Mouse (Mus musculus): Measurements from ENCODE around the gene Hmgcl. TPM values are rescaled to one million over a fixed set of nuclear protein-coding genes. Genes with fewer than 3 reads are reported as not detected.

Hmgcl gene
- polyA plus RNA-seq, 1 experiment from 2014 or later: 81.7 TPM

DNA sequence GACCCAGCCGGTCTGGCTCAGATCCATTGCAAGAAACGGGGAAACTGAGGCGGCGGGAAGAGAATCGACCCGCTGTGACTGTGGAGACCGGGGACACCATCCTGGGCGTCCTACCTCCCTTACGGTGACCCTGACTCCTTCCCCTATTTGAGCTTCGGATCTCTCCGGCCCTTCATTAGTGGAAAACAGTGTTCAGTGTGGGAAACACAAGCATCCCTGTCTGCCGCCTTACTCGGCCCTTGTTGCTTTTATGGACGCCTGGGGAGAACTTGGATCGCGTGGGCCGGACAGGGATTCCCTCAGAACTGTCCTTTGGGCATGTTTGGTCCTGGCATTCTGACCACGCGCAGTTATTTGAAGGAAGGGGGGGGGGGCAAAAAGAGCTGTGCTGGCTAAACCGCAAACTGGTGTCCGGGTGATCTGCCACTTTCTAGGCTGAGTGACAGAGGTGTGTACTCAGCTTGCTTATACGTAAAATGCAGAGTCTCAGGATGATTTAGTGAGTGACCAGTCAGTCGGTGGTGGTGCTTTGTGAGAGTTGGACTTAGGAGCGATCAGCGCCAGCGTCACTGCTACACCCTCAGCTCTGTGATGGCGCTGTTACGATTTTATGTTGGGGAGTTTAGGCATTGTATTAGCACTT lies 532 bp downstream of the Hmgcl start:
- no peaks in the 10 kb centered on the region for H3K27me3 ChIP-seq (replicated peaks; ENCODE audit: control insufficient read depth, insufficient read depth, low read length)
- H3K4me1 ChIP-seq (ENCODE audit: control insufficient read depth, insufficient read depth, low read length): peaks cover 11% of the 10 kb centered on the region; the same call in 1 of the 2 replicates
- DNase-seq (ENCODE audit: low spot score) (peak; percentile 15), ATAC-seq (ENCODE audit: low read depth) (peak; percentile 12)
- H3K36me3 ChIP-seq (ENCODE audit: control insufficient read depth, insufficient read depth, low read length): peaks cover 11% of the 10 kb centered on the region
- H3K9me3 ChIP-seq (ENCODE audit: control insufficient read depth, low read length): no peaks in the 10 kb centered on the region
- peak overlapping the region; percentile 80 for H3K4me2 ChIP-seq (ENCODE audit: low read depth, low read length)
- peak overlapping the region; percentile 84 for H3K4me3 ChIP-seq (ENCODE audit: low read depth, low read length)
- peak overlapping the region; percentile 78 for H3K9ac ChIP-seq (ENCODE audit: low read depth, low read length)
- WGBS: 1% methylated on average over 27 of the region's 28 CpGs
- H3K27ac ChIP-seq (replicated peaks; ENCODE audit: low read depth, low read length): peak overlapping the region; percentile 66

DNA sequence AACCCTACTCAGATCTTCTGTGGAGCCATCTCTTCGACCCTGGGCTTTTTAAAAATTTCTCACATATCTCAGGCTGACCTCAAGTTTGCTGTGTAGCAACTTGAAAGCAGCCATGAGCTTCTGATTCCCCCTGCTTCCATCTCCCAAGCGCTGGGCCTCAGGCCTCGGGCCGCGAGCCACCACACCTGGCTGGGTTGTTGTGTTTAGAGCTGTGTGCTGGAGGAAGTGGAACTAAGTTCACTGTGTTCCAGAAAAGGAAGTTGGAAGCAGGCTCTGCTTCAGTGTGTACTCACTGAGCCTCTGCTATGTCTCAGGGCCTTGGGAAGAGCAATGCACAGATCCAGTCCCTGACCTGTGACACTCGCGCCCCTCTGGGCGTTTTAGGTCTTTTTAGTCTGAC lies 1.9 kb downstream of the Hmgcl start:
- H3K4me3 ChIP-seq (ENCODE audit: low read depth, low read length): no peak overlapping the region
- no peak overlapping the region for H3K27ac ChIP-seq (replicated peaks; ENCODE audit: low read depth, low read length)
- ATAC-seq (ENCODE audit: low read depth) (no peak), DNase-seq (ENCODE audit: low spot score) (no peak)
- no peaks in the 10 kb centered on the region for H3K27me3 ChIP-seq (replicated peaks; ENCODE audit: control insufficient read depth, insufficient read depth, low read length)
- H3K36me3 ChIP-seq (ENCODE audit: control insufficient read depth, insufficient read depth, low read length): peaks cover 19% of the 10 kb centered on the region
- H3K9me3 ChIP-seq (ENCODE audit: control insufficient read depth, low read length): no peaks in the 10 kb centered on the region
- H3K4me1 ChIP-seq (ENCODE audit: control insufficient read depth, insufficient read depth, low read length): peaks cover 11% of the 10 kb centered on the region; the same call in 1 of the 2 replicates
- 91% methylated on average over 8 of the region's 8 CpGs for WGBS
- H3K4me2 ChIP-seq (ENCODE audit: low read depth, low read length): no peak overlapping the region
- H3K9ac ChIP-seq (ENCODE audit: low read depth, low read length): peak overlapping the region; percentile 19; the same call in 1 of the 2 replicates

DNA sequence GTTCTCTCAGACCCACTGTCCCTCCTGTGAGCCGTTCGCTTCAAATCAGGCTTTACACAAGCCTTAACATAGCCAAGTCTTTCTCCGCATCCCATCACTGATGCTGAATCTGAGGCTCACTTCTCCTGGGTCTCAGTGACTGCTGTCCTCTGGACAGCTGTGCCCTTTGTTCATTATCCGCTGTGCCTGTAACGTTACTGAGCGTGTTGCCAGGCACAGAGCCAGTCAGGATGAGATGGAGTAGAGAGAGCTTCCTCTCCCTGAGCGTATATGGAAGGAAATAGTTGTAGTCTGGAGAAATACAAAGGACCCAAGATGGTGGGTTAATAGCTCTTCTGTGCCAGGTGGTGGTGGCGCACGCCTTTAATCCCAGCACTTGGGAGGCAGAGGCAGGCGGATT lies 3.2 kb downstream of the Hmgcl start:
- Histone ChIP-seq H3K9ac (ENCODE audit: low read depth, low read length) (no peak overlapping the region), H3K27me3 (replicated peaks; ENCODE audit: control insufficient read depth, insufficient read depth, low read length) (no peaks in the 10 kb centered on the region), H3K4me1 (ENCODE audit: control insufficient read depth, insufficient read depth, low read length) (peaks cover 8% of the 10 kb centered on the region; the same call in 1 of the 2 replicates), H3K4me2 (ENCODE audit: low read depth, low read length) (no peak overlapping the region), H3K4me3 (ENCODE audit: low read depth, low read length) (no peak overlapping the region), H3K9me3 (ENCODE audit: control insufficient read depth, low read length) (no peaks in the 10 kb centered on the region), H3K27ac (replicated peaks; ENCODE audit: low read depth, low read length) (no peak overlapping the region), H3K36me3 (ENCODE audit: control insufficient read depth, insufficient read depth, low read length) (peaks cover 19% of the 10 kb centered on the region)
- DNase-seq (ENCODE audit: low spot score) (no peak), ATAC-seq (ENCODE audit: low read depth) (no peak)
- WGBS: 87% methylated on average over 10 of the region's 10 CpGs

DNA sequence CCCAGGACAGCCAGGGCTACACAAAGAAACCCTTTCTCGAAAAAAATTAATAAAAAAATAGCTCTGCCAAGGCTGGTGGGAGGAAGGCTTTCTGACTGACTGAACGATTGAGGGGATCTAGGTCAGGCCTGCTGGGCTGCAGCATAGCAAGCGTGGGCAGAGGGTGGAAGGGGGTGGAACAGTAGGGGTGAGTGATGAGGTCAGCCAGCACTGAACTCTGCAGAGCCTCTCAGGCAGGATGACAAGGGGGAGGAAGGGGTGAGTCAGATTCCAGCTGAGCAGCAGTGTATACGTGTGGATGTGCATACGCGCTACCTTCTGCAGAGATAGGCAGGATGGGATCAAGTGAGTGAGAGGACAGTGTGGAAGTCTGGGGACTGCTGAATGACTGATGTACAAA lies 3.7 kb downstream of the Hmgcl start:
- H3K27ac ChIP-seq (replicated peaks; ENCODE audit: low read depth, low read length): no peak overlapping the region
- no peaks in the 10 kb centered on the region for H3K27me3 ChIP-seq (replicated peaks; ENCODE audit: control insufficient read depth, insufficient read depth, low read length)
- WGBS: 65% methylated on average over 6 of the region's 6 CpGs
- H3K4me1 ChIP-seq (ENCODE audit: control insufficient read depth, insufficient read depth, low read length): peaks cover 8% of the 10 kb centered on the region; the same call in 1 of the 2 replicates
- 0 out of 2 replicates have a peak overlapping the region, but pooled peaks have one; percentile 10 for H3K9ac ChIP-seq (ENCODE audit: low read depth, low read length)
- ATAC-seq (ENCODE audit: low read depth) (no peak; the same call in 1 of the 2 replicates), DNase-seq (ENCODE audit: low spot score) (peak; percentile 32)
- H3K4me3 ChIP-seq (ENCODE audit: low read depth, low read length): no peak overlapping the region
- H3K9me3 ChIP-seq (ENCODE audit: control insufficient read depth, low read length): no peaks in the 10 kb centered on the region
- H3K36me3 ChIP-seq (ENCODE audit: control insufficient read depth, insufficient read depth, low read length): peaks cover 22% of the 10 kb centered on the region
- H3K4me2 ChIP-seq (ENCODE audit: low read depth, low read length): no peak overlapping the region

DNA sequence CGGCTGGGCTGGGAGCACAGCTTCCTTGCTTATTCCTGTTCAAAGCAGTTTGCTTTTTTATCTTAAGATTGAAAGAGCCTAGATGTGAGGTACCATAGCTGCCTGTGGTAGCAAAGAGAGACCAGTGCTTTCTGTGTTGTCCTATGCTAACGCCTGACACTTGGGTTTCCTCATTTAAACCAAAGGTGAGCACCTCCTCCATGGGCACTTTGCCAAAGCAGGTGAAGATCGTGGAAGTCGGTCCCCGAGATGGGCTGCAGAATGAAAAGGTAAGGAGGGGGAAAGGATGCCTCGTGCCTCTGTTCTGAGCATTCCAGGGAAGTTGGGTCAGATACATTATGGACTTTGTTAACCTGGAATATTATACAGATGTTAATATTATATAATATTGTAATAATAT lies 4.1 kb downstream of the Hmgcl start:
- Histone ChIP-seq H3K27ac (replicated peaks; ENCODE audit: low read depth, low read length) (no peak overlapping the region), H3K4me2 (ENCODE audit: low read depth, low read length) (no peak overlapping the region), H3K36me3 (ENCODE audit: control insufficient read depth, insufficient read depth, low read length) (peaks cover 25% of the 10 kb centered on the region), H3K4me1 (ENCODE audit: control insufficient read depth, insufficient read depth, low read length) (peaks cover 8% of the 10 kb centered on the region; the same call in 1 of the 2 replicates), H3K4me3 (ENCODE audit: low read depth, low read length) (no peak overlapping the region), H3K9ac (ENCODE audit: low read depth, low read length) (no peak overlapping the region), H3K9me3 (ENCODE audit: control insufficient read depth, low read length) (no peaks in the 10 kb centered on the region), H3K27me3 (replicated peaks; ENCODE audit: control insufficient read depth, insufficient read depth, low read length) (no peaks in the 10 kb centered on the region)
- DNase-seq (ENCODE audit: low spot score): no peak
- no peak for ATAC-seq (ENCODE audit: low read depth)
- 85% methylated on average over 6 of the region's 6 CpGs for WGBS

DNA sequence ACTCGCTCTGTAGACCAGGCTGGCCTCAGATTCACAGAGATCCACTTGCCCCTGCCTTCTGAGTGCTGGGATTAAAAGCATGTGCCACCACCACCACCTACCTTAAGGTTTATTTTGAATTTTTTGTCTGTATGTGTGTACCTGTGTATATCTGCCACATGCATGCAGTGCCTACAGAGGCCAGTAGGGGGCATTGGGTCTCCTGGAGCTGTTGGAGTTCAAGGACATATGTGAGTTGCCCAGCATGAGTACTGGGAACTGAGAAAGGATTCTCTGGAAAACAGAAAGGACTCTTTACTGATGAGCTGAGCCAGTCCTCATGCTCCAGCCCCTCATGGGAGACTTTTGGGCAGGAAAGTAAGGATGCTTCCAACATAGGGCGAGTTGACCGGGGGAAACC lies 5.3 kb downstream of the Hmgcl start:
- 94% methylated on average over 3 of the region's 3 CpGs for WGBS

DNA sequence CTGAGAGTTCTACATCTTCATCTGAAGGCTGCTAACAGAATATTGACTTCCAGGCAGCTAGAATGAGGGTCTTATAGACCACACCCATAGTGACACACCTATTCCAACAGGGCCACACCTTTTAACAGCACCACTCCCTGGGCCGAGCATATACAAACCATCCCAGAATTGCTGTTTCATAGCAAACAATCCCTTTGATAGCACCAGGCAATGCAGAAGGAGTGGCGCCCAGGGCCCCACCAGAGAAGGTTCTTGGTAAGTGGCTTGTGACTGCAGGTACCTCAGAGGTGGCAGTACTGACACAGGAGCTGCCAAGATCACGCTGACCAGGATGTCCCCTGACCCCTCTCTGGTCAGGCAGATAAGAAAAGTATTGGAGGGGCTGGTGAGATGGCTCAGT lies 6.9 kb downstream of the Hmgcl start:
- H3K27me3 ChIP-seq (replicated peaks; ENCODE audit: control insufficient read depth, insufficient read depth, low read length): no peaks in the 10 kb centered on the region
- H3K4me1 ChIP-seq (ENCODE audit: control insufficient read depth, insufficient read depth, low read length): 0 out of 2 replicates have a peak, but pooled peaks cover under 1% of the 10 kb centered on the region
- 94% methylated on average over 3 of the region's 3 CpGs for WGBS
- H3K9me3 ChIP-seq (ENCODE audit: control insufficient read depth, low read length): no peaks in the 10 kb centered on the region
- H3K36me3 ChIP-seq (ENCODE audit: control insufficient read depth, insufficient read depth, low read length): peaks cover 43% of the 10 kb centered on the region
- DNase-seq (ENCODE audit: low spot score): no peak
- H3K27ac ChIP-seq (replicated peaks; ENCODE audit: low read depth, low read length): no peak overlapping the region
- no peak overlapping the region for H3K9ac ChIP-seq (ENCODE audit: low read depth, low read length)
- ATAC-seq (ENCODE audit: low read depth): no peak
- H3K4me3 ChIP-seq (ENCODE audit: low read depth, low read length): no peak overlapping the region
- H3K4me2 ChIP-seq (ENCODE audit: low read depth, low read length): no peak overlapping the region

More for the DNA sequence above, 5.3 kb downstream of the Hmgcl start:
- H3K4me1 ChIP-seq (ENCODE audit: control insufficient read depth, insufficient read depth, low read length): 0 out of 2 replicates have a peak, but pooled peaks cover 8% of the 10 kb centered on the region
- ATAC-seq (ENCODE audit: low read depth): no peak
- H3K36me3 ChIP-seq (ENCODE audit: control insufficient read depth, insufficient read depth, low read length): peaks cover 33% of the 10 kb centered on the region
- DNase-seq (ENCODE audit: low spot score): no peak
- H3K4me3 ChIP-seq (ENCODE audit: low read depth, low read length): no peak overlapping the region
- no peak overlapping the region for H3K9ac ChIP-seq (ENCODE audit: low read depth, low read length)
- no peaks in the 10 kb centered on the region for H3K27me3 ChIP-seq (replicated peaks; ENCODE audit: control insufficient read depth, insufficient read depth, low read length)
- H3K9me3 ChIP-seq (ENCODE audit: control insufficient read depth, low read length): no peaks in the 10 kb centered on the region
- H3K4me2 ChIP-seq (ENCODE audit: low read depth, low read length): no peak overlapping the region
- no peak overlapping the region for H3K27ac ChIP-seq (replicated peaks; ENCODE audit: low read depth, low read length)

DNA sequence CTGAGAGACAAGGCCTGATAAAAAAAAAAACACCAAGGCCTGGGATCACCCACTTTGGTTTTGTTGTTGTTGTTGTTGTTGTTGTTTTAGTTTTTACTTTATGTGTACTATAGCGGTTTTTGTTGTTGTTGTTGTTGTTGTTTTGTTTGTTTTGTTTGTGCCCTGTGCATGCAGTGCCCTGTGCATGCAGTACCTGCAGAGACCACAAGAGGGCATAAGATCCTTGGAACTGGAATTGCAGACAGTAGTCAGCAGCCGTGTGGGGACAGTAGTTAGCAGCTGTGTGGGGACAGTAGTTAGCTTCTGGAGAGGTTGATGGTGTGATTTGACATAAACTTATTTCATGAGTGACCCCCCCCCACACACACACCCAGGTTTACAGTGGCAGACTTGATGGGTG lies 8.0 kb downstream of the Hmgcl start:
- Histone ChIP-seq H3K27me3 (replicated peaks; ENCODE audit: control insufficient read depth, insufficient read depth, low read length) (no peaks in the 10 kb centered on the region), H3K36me3 (ENCODE audit: control insufficient read depth, insufficient read depth, low read length) (peaks cover 53% of the 10 kb centered on the region), H3K4me2 (ENCODE audit: low read depth, low read length) (no peak overlapping the region), H3K9ac (ENCODE audit: low read depth, low read length) (no peak overlapping the region), H3K4me1 (ENCODE audit: control insufficient read depth, insufficient read depth, low read length) (no peaks in the 10 kb centered on the region), H3K27ac (replicated peaks; ENCODE audit: low read depth, low read length) (no peak overlapping the region), H3K4me3 (ENCODE audit: low read depth, low read length) (no peak overlapping the region), H3K9me3 (ENCODE audit: control insufficient read depth, low read length) (no peaks in the 10 kb centered on the region)
- ATAC-seq (ENCODE audit: low read depth): 0 out of 2 replicates have a peak, but pooled peaks have one; percentile 51
- WGBS: 13% methylated on average over 2 of the region's 2 CpGs
- DNase-seq (ENCODE audit: low spot score): peak; percentile 69

DNA sequence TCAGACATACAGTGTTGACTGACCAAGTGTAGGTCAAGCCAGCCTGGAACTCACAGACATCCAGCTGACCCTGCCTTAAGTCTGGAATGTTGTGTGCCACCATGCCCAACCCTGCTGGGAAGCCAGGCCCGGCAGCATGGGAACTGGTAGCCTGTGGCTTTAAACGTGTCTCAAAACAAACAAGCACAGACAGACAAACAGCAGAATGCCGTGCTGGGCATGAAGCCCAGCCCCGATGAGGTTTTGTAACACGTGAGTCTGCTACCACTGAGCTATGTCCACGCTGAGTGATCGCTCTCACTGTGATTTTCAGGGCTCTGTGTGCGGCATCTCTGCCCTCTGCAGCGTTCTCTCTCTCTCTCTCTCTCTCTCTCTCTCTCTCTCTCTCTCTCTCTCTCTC lies 9.6 kb downstream of the Hmgcl start:
- H3K4me2 ChIP-seq (ENCODE audit: low read depth, low read length): no peak overlapping the region
- no peaks in the 10 kb centered on the region for H3K4me1 ChIP-seq (ENCODE audit: control insufficient read depth, insufficient read depth, low read length)
- no peak overlapping the region for H3K9ac ChIP-seq (ENCODE audit: low read depth, low read length)
- H3K9me3 ChIP-seq (ENCODE audit: control insufficient read depth, low read length): no peaks in the 10 kb centered on the region
- no peaks in the 10 kb centered on the region for H3K27me3 ChIP-seq (replicated peaks; ENCODE audit: control insufficient read depth, insufficient read depth, low read length)
- no peak for ATAC-seq (ENCODE audit: low read depth)
- peaks cover 66% of the 10 kb centered on the region for H3K36me3 ChIP-seq (ENCODE audit: control insufficient read depth, insufficient read depth, low read length)
- WGBS: 85% methylated on average over 8 of the region's 9 CpGs
- H3K4me3 ChIP-seq (ENCODE audit: low read depth, low read length): no peak overlapping the region
- no peak overlapping the region for H3K27ac ChIP-seq (replicated peaks; ENCODE audit: low read depth, low read length)
- no peak for DNase-seq (ENCODE audit: low spot score)

Data from embryonic facial prominence, embryonic 14.5 days (tissue).